Mouse (Mus musculus) ES-Bruce4 (cell line): ENCODE measurements around the gene Arpc5. TPM values are rescaled to one million over a fixed set of nuclear protein-coding genes. Genes with fewer than 3 reads are reported as not detected.

Experiments
- H3K27ac ChIP-seq: 2 replicates; pipeline ENCODE4 v1.5.1; 2012; ENCODE audit warnings: low read length, inconsistent platforms; ENCODE audit not compliant: insufficient read depth
- H3K27me3 ChIP-seq: 2 replicates; pipeline ENCODE4 v1.6.1; 2012; ENCODE audit warnings: mild to moderate bottlenecking, low read length, inconsistent platforms; ENCODE audit not compliant: control insufficient read depth, poor library complexity, insufficient read depth, severe bottlenecking
- H3K36me3 ChIP-seq: 2 replicates; pipeline ENCODE4 v1.6.1; 2012; ENCODE audit warnings: inconsistent platforms, mild to moderate bottlenecking, low read length, moderate library complexity; ENCODE audit not compliant: control insufficient read depth, poor library complexity, insufficient read depth, severe bottlenecking
- H3K4me1 ChIP-seq: one replicate; pipeline ENCODE4 v1.8.1; 2011; ENCODE audit warnings: low read length; ENCODE audit not compliant: control insufficient read depth, insufficient read depth
- H3K4me3 ChIP-seq: 2 replicates; pipeline ENCODE4 v1.5.1; 2011; ENCODE audit warnings: low read depth, mild to moderate bottlenecking, low read length
- H3K9ac ChIP-seq: 2 replicates; pipeline ENCODE4 v1.6.1; 2012; ENCODE audit warnings: low read depth, mild to moderate bottlenecking, inconsistent platforms; ENCODE audit not compliant: poor library complexity, severe bottlenecking
- H3K9me3 ChIP-seq: replicated peaks from 2 replicates; pipeline ENCODE4 v1.6.1; 2012; ENCODE audit warnings: mild to moderate bottlenecking, low read length, inconsistent platforms; ENCODE audit not compliant: control insufficient read depth, poor library complexity, insufficient read depth, severe bottlenecking
- CTCF ChIP-seq: IDR thresholded peaks from one replicate; pipeline ENCODE4 v1.8.1; 2011; ENCODE audit warnings: low read depth, low read length
- EP300 ChIP-seq: IDR thresholded peaks from 2 replicates; pipeline ENCODE4 v1.6.1; 2011; ENCODE audit warnings: low read depth, low read length; ENCODE audit not compliant: insufficient read depth
- POLR2A ChIP-seq: IDR thresholded peaks from one replicate; pipeline ENCODE4 v1.8.1; 2011; ENCODE audit warnings: low read length; ENCODE audit not compliant: insufficient read depth
- polyA plus RNA-seq: library from polyadenylated mRNA; stranded (reverse); fragments of >200 nt; gene quantifications from 2 replicates; pipeline ENCODE4 v1.2.4, GENCODE M21; 2011; ENCODE audit warnings: low read depth; ENCODE audit not compliant: missing spikeins, insufficient read depth, insufficient read length

Arpc5 gene
- polyA plus RNA-seq, 1 experiment: 113 TPM

DNA sequence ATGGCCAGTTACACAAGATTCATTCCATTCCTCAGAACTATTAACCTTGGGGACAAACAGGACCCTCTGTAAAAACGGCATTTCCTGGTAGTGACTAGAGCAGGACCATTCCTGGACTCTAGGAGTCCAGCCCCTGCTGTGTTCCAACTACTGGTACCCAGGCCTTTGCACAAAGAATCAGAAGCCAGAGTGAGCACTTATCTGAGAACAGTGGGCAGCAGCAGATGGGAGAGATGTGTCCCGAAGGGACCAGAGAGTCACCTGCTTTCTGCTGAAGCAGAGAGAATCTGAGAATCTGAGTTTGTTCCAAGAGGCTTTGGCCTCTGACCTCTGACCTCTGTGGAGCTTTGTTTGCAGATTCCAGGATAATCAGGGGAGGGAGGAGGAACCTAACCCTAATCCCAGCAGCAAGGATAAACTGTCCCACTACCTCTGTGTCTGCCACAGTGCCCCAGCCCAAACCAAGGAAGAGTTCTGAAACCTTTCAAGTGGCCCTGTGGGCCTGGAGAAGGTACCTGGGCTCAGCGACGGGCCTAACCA lies 21.8 kb downstream of the Arpc5 start:
- no peaks in the 10 kb centered on the region for H3K4me1 ChIP-seq
- H3K27ac ChIP-seq: no peak overlapping the region
- H3K27me3 ChIP-seq: no peaks in the 10 kb centered on the region
- no peak for TF ChIP-seq EP300
- H3K36me3 ChIP-seq: no peaks in the 10 kb centered on the region
- no peaks in the 10 kb centered on the region for H3K9me3 ChIP-seq
- no peak overlapping the region for H3K4me3 ChIP-seq
- no peak overlapping the region for H3K9ac ChIP-seq

DNA sequence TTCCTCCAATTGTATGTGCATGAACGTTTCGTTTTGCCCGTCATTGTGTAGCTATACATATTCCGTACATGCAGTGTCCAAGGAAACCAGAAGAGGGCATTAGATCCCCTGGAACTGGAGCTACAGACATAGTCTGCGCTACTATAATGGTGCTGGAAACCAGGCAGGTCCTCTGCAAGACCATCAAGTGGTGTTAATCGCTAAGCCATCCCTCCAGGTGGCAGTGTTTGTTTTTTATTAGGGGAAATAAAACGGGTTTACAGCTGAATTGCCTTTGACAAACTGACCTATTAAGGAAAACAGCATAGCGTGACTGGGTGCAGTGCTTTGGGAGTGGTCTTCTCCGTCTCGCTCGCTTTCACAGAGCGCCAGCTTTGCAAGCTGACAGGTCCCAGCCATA lies 23.9 kb downstream of the Arpc5 start:
- no peak overlapping the region for H3K9ac ChIP-seq
- no peaks in the 10 kb centered on the region for H3K9me3 ChIP-seq
- H3K4me3 ChIP-seq: peak overlapping the region; percentile 15; the same call in 1 of the 2 replicates
- H3K27me3 ChIP-seq: no peaks in the 10 kb centered on the region
- H3K4me1 ChIP-seq: peaks cover 3% of the 10 kb centered on the region
- TF ChIP-seq CTCF (peak; percentile 55), POLR2A (no peak)
- H3K27ac ChIP-seq: peak overlapping the region; percentile 51
- no peaks in the 10 kb centered on the region for H3K36me3 ChIP-seq

DNA sequence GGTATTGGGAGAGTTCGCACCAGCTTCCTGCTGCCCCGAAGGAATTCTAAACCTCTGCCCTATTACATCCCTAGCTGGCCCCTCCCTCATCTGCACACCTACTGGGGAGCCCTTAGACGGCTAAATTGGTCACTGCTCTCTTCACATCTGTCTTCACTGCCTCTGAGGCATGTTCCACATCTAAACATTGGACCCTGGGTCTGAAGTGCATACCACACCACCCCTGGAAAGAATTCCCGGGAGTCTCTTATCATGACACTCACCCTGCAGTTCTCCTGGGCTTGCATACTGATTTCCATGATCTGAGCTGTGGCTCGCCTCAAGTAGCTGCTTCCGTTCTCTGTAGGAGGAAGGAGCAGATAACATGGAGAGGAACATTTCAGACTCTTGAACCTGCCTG lies 24.5 kb downstream of the Arpc5 start:
- no peaks in the 10 kb centered on the region for H3K9me3 ChIP-seq
- H3K9ac ChIP-seq: no peak overlapping the region
- H3K4me3 ChIP-seq: no peak overlapping the region
- peak overlapping the region; percentile 51 for H3K27ac ChIP-seq
- H3K27me3 ChIP-seq: no peaks in the 10 kb centered on the region
- no peaks in the 10 kb centered on the region for H3K36me3 ChIP-seq
- H3K4me1 ChIP-seq: peaks cover 4% of the 10 kb centered on the region
- TF ChIP-seq POLR2A: no peak
- no peak for TF ChIP-seq EP300
- TF ChIP-seq CTCF: no peak

DNA sequence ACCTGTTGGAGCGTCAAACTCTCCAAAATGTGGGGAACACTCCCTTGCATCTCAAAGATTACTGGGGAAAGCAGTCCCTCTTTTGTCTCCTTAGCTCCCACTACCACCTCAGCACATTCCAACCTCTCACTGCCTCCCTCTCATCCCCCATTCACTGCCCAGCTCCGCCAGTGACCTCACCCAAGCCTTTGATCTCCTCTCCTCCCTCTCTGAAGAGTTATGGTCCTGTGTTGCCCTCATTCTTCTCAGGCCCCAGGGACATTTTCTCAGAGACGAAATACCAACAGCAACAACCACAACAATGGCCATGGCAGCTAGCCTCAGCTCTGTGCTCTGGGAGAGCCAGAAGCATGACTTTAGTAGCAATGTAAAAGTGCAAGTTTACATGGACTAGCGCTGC lies 24.9 kb downstream of the Arpc5 start:
- Histone ChIP-seq H3K36me3 (no peaks in the 10 kb centered on the region), H3K27me3 (no peaks in the 10 kb centered on the region), H3K9ac (no peak overlapping the region), H3K27ac (peak overlapping the region; percentile 51), H3K4me1 (peaks cover 4% of the 10 kb centered on the region), H3K9me3 (no peaks in the 10 kb centered on the region), H3K4me3 (no peak overlapping the region)
- TF ChIP-seq POLR2A: no peak
- no peak for TF ChIP-seq CTCF
- 0 out of 2 replicates have a peak, but pooled peaks have one; percentile 8 for TF ChIP-seq EP300

DNA sequence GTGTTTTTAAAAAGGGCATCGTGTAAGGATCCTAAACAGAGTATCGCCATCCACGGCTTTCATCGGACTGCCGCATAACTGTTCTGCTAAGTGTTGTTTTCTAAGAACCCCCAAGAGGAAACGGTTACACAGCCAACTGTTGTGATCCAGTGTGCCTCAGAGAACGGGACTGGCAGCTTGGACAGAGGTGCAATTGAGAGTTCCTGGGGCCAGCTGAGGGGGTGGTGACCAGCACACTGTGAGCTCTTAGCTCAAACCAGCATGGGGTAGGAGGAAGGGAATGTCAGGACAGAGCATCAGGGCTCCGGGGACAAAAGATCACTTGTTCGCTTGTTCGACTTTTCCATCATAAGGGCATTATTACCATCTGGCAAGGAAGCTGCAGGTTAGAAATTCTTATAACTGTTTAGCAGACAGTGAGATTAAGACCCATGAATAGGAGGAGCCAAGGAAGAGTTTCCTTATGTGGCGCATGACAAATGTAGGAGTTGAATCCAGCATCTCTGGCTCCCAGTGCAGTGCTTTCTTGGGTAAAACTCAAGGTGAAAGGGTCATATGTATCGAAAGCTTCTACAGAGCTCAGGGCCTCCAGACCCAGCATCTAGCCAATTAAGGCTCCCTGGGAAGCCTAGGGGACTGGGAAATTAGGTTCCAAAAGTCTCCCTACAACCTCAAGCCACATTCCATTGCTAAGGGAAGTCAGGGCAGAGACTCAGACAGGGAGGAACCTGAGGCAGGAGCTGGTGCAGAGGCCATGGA lies 26.6 kb downstream of the Arpc5 start:
- H3K4me3 ChIP-seq: no peak overlapping the region
- H3K27ac ChIP-seq: peak overlapping the region; percentile 95
- TF ChIP-seq POLR2A (no peak), EP300 (peak; percentile 80)
- H3K27me3 ChIP-seq: no peaks in the 10 kb centered on the region
- peaks cover 4% of the 10 kb centered on the region for H3K4me1 ChIP-seq
- H3K9me3 ChIP-seq: no peaks in the 10 kb centered on the region
- H3K36me3 ChIP-seq: no peaks in the 10 kb centered on the region
- H3K9ac ChIP-seq: no peak overlapping the region; the same call in 1 of the 2 replicates

DNA sequence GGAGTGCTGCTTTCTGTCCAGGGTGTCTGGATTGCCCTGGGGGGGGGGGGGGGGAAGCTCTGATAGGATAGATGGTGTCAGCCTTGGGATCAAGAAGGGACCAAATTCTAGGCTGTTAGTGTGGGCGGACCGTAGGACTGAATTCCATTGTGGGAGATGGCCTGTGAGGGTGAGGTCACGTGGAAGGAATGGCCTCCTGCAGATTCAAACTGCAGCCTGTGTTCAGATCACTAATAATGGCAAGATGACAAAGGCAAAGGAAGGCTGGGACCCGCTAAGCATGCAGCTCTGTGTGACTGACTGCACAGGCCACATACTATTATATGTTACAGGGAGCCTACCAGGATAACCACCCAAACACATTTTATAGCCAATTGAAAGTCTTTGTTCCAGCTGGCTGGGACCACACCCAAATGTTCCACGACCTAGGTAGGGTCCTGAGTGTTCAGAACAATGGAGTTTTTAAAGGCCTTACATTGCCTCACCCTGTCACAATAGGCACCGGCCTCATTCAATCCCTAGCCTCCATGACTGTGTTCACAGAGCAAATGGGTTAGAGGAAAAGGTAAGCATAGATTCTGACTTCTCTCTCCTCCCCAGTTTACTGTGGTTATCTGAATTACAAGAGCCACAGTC lies 27.3 kb downstream of the Arpc5 start:
- H3K27me3 ChIP-seq: no peaks in the 10 kb centered on the region
- H3K4me3 ChIP-seq: no peak overlapping the region
- no peak; the same call in 1 of the 2 replicates for TF ChIP-seq EP300
- TF ChIP-seq POLR2A: no peak
- no peak for TF ChIP-seq CTCF
- peak overlapping the region; percentile 95 for H3K27ac ChIP-seq
- H3K9me3 ChIP-seq: no peaks in the 10 kb centered on the region
- no peaks in the 10 kb centered on the region for H3K36me3 ChIP-seq
- no peak overlapping the region for H3K9ac ChIP-seq
- peaks cover 4% of the 10 kb centered on the region for H3K4me1 ChIP-seq
